Mouse (Mus musculus) kidney, adult 8-10 months (tissue): ENCODE results near the gene Sox5.

Experiments
- DNase-seq, 2 experiments: peaks; one replicate each; pipeline ENCODE4 v3.0.0; 2022

Sox5 gene

GRCm38 (mm10) chr6:144711841-144712240, 69.9 kb downstream of the Sox5 start:
- peak in 1 of 2 experiments; percentile 5 for DNase-seq

- DNase-seq: peak in 1 of 2 experiments; percentile 16
Observed at GRCm38 (mm10) chr6:144710816-144711215, 71.0 kb downstream of the Sox5 start.

- DNase-seq: no peak
Observed at GRCm38 (mm10) chr6:144709614-144710180, 72.1 kb downstream of the Sox5 start.

- DNase-seq: no peak
Observed at GRCm38 (mm10) chr6:144708410-144708809, 73.4 kb downstream of the Sox5 start.

- DNase-seq: no peak
Observed at GRCm38 (mm10) chr6:144707976-144708375, 73.8 kb downstream of the Sox5 start.

GRCm38 (mm10) chr6:144704962-144705361, 76.8 kb downstream of the Sox5 start:
- DNase-seq: no peak

- DNase-seq: no peak
Observed at GRCm38 (mm10) chr6:144695660-144696059, 86.1 kb downstream of the Sox5 start.

GRCm38 (mm10) chr6:144693211-144693899, 88.4 kb downstream of the Sox5 start:
- no peak for DNase-seq

GRCm38 (mm10) chr6:144691298-144692041, 90.3 kb downstream of the Sox5 start:
- no peak for DNase-seq

- DNase-seq: no peak
Observed at GRCm38 (mm10) chr6:144689076-144689475, 92.7 kb downstream of the Sox5 start.

GRCm38 (mm10) chr6:144687681-144688080, 94.1 kb downstream of the Sox5 start:
- DNase-seq: no peak

- DNase-seq: no peak
Observed at GRCm38 (mm10) chr6:144681045-144681789, 100.6 kb downstream of the Sox5 start.

- no peak for DNase-seq
Observed at GRCm38 (mm10) chr6:144677491-144678133, 104.2 kb downstream of the Sox5 start.

- DNase-seq: no peak
Observed at GRCm38 (mm10) chr6:144675111-144675510, 106.7 kb downstream of the Sox5 start.

GRCm38 (mm10) chr6:144673906-144674305, 107.9 kb downstream of the Sox5 start:
- DNase-seq: no peak

- DNase-seq: no peak
Observed at GRCm38 (mm10) chr6:144670433-144671167, 111.2 kb downstream of the Sox5 start.

GRCm38 (mm10) chr6:144666617-144667016, 115.2 kb downstream of the Sox5 start:
- no peak for DNase-seq

GRCm38 (mm10) chr6:144664765-144665164, 117.0 kb downstream of the Sox5 start:
- no peak for DNase-seq

- DNase-seq: peak in 1 of 2 experiments; percentile 32
Observed at GRCm38 (mm10) chr6:144663516-144664074, 118.2 kb downstream of the Sox5 start.

- DNase-seq: no peak
Observed at GRCm38 (mm10) chr6:144659115-144660108, 122.4 kb downstream of the Sox5 start.
